Mouse (Mus musculus) ovary, postnatal 10 days (tissue): ENCODE results near the gene Cdc45.

Experiments
- DNase-seq: peaks from one replicate; pipeline ENCODE4 v3.0.0; 2022; ENCODE audit warnings: low spot score

The Cdc45 gene

GRCm38 (mm10) chr16:18788627-18789406 is 23.0 kb downstream of the Cdc45 start:
- no peak for DNase-seq

DNA sequence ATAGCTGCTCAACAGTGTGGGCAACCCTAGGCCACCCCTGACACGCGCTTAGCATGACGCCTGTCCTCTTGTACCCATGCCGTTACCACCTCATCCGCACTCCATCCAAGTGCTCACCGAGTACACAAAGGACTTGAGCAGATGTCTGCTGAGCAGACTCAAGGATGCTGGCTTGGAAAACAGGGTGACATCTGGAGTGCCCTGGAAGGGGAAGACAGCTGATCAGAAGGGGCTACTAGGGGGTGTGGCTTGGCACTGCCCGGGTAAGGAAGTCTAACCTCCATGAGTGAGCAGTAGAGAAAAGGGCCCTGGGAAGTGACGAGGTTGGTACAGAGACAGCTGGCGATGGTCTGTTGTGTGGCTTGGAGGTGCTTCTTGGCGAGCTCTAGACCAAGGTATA is 25.1 kb downstream of the Cdc45 start:
- DNase-seq: no peak

- no peak for DNase-seq
These were observed 26.3 kb downstream of the Cdc45 start for GRCm38 (mm10) chr16:18785485-18785884.

- no peak for DNase-seq
These were observed 26.8 kb downstream of the Cdc45 start for GRCm38 (mm10) chr16:18785025-18785424.

GRCm38 (mm10) chr16:18781810-18782209 is 30.0 kb downstream of the Cdc45 start:
- DNase-seq: no peak

- no peak for DNase-seq
These were observed 33.3 kb downstream of the Cdc45 start for GRCm38 (mm10) chr16:18778461-18778860.

GRCm38 (mm10) chr16:18777101-18778080 is 34.4 kb downstream of the Cdc45 start:
- DNase-seq: no peak

DNA sequence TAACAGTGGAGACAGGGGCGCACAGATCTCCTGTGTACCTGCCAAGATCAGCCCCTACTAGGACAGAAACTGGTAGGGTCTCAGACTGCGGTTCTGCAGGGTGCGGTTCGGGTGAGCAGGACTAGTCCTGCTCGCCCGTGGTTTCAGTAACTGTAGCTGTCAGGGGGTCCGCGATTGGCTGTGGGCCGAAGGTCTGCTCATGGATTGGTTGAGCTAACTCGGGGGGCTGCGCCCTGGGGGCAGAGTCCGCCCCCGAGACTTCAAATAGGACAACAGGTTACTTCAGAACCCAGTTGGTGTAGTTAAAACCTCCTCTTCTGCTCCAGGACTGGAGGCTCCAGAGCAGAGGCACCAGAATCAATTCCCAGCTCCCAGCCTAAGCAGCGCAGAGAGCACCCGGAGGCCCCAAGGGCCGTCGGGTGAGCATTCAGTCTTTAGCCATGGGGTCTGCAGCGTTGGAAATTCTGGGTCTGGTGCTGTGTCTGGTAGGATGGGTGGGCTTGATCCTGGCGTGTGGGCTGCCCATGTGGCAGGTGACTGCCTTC is 35.2 kb downstream of the Cdc45 start, which contains the start of gene Cldn5:
Cldn5 (plus strand) TSS at position 292 of the 545 bp plus-strand sequence.
- no peak for DNase-seq

DNA sequence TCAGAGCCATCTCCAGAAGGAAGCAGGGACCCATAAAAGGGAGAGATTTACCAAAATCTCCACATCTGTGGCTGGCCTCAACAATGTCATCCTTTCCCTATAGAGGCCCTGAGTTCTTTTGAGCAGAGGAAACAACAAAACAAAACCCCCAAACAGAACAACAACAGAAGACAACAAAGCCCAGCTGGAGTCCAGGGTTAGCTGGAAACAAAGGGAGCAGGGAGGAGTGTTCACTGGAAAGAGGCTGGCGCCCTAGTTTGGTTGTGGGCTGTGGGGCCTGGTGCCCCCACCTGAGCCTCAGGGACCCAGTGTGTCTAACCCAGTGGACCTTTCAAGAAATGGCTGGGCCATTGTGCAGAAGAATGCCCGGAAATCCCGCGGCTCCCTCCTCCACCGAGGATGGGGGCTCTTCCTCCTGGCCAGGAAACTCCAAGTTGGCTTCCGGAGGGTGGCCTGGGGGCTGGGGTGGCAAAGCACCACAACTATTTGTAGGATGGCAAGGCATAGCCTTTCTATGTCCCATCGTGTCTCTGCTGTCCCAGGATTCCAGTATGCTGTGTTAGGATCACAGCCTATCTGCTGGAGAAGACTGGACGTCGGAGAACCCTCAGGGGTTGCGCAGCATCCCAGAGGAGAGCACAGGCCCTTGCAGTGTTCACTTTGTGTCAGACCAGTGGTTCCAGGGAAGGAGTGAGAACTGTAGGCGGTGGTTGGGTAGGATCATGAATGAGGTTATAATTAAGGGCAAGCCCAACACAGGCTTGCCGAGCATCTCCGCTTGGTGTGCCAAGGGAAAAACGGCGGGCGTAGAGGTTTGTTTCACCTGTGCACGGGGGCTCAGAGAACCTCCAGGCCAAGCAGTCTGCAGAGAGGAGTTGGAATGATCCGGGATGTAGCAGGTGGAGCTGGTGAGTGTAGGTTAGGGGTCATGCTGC is 35.9 kb downstream of the Cdc45 start:
- no peak for DNase-seq

DNA sequence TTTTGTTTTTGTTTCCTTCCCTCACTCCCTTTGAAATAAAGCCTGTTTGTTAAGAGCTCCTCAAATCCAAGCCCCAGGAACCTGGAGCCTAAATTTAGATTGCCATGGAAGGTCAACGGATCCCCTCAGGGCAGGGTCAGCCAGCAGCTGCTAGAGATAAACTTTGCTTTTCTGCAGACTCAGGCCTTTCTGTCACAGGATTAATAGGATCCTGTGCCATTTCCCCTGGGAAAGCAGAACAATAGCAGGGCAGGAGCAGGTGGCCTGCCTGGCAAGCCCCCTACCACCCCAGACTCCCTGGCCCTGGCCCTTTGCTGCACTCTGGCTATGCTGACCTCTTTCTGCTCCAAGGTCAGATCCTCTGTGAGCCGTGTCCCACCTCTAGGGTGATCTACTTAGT is 37.9 kb downstream of the Cdc45 start:
- DNase-seq: no peak

DNA sequence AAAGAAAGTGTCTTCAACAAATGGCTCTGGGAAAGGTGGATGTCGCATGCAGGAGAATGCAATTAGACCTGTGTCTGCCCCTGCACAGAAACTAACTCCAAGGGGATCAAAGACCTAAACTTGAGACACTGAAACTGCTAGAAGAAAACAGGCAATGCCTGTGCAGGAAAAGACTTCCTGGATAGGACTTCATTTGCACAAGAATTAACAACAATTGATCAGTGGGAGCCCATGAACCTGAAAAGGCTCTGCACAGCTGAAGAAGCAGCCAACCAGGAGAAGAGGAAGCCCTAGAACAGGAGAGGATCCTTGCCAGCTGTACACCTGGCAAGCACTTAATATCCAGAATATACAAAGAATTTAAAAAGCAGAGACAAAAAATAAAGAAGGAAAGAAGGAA is 42.3 kb downstream of the Cdc45 start:
- no peak for DNase-seq

DNA sequence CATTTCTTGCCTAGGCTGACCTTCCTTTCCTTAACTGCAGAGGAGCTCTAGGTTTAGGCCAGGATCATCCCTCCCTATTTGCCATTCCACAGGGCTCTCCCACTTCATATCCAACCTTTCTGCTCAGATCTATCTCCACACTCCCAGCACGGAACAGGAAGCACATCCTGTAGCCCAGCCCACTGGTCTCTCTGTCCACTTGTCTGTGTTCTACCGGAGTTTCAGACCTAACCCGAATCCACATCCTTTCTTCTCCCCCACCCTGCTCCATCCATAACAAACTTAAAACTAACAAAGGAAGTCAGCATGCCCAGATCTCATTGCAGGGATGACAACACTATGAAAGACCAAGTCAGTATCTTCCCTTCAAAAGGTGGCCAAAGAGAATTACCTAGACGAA is 45.4 kb downstream of the Cdc45 start:
- no peak for DNase-seq

DNA sequence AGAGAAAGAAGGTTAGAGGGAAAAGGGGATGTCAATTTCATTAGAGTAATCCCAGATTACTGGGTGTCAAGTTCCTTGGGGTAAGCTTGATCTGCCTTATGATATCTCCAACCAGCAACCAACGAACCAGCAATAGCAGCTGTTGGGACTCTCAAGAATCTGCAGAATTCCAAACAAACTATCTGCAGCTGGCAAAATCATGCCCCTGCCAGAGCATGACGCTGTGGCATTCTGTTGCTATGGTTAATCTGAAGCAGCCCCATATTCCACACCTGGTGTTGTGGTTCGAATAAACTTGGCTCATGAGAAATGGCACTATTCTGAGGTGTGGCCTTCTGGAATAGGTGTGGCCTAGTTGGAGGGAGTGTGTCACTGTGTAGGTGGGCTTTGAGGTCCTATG is 48.8 kb downstream of the Cdc45 start:
- no peak for DNase-seq

- DNase-seq: no peak
These were observed 50.1 kb downstream of the Cdc45 start for GRCm38 (mm10) chr16:18761734-18762133.

GRCm38 (mm10) chr16:18751885-18752499 is 59.8 kb downstream of the Cdc45 start:
- no peak for DNase-seq

DNA sequence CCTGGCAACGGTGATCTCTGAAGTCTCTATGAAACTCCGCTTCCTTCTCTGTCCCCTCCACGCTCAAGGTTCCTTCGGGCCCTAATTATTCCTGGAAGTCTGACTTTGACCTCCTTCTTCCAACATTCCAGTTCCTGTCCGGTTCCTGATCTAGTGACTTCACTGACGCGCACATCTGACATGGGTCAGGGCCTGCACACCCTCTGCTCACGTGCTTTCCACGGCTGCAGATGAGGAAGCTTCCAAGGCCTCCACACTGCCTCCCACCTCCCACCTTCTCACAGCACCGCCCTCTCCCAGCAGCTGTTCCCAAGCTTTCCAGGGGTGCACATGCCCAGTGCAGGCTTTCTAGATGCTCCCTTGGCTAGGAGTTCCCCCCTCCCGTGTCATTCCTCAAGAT is 60.7 kb downstream of the Cdc45 start:
- no peak for DNase-seq

DNA sequence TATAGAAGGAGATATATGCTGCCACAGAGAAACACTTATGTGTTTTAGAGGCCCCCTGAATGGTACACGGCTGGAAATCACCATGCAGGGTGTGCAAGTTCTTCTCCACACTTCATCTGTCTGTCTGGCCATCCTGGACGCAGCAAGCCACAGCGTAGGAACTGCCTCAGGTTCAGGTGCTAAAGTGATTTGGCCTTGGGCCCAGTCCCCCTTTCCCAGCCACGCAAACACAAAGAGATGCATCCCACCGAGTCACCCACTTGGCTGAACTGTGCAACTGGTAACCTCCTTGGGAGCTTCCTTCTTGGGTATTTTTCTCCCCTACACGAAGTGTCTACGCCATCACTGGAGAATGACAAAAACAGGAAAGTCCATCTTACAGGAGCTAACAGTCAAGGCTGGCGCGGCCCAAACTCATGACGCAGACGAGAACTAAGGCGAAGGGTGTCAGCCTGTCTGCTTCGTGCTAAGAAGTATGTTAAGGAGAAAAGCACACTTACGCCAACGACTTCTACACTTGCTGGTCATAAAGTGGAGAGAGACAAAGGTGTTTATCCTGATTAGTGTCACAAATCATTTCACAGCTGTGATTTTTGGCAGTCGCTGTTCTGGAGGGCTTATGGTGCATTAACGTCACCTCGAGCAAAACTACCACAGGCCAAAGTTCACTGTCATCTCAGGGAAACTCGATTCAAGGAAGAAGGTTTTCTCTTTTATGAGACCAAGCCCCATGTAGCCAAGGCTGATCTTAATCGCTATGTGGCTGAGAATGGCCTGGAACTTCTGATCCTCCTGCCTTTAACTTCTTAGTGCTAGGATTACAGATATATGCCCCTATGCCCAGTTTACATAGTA is 65.3 kb downstream of the Cdc45 start:
- no peak for DNase-seq

- no peak for DNase-seq
These were observed 73.5 kb downstream of the Cdc45 start for GRCm38 (mm10) chr16:18738303-18738702.

DNA sequence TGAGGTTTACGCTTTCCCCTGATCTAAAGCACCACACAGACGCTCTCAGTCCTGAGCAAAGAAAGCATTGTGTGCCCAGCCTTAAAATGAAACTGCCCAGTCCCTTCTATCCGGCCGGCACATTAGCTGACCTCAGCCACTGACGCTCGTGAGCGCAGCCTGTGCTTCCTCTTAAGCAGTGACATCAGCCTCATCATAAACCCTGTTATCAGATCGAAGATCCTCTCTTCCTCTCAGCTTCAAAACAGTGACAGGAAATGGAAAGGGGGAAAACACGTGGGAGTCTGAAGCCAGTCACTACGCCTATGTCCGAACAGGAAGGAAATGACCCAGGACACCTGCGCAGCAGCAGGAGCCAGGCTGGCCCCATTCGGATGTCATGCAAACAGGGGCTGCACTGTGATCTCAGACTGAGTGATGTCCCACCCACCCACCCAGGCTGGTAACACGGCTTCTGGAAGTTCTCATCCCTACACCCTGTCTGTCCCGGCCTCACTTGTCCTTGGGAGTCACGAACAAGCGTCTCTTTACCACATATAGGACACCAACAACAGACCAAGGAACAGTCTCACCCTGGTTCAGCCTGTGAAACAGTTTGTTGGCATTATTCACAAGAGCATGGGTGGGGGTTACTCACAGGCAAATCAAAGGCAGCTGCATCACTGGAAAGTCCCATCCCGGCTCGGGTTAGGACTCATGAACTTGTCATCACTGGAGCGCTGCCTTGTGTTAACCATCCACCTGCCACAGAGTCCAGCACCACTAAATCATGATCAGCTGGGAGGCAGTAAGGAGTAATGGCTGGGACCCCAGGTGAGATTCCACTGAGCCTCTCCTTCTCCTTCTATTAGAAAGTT is 78.5 kb downstream of the Cdc45 start:
- no peak for DNase-seq
